Mouse (Mus musculus) v-Abl transformed pro-B cells (cell line): Measurements from ENCODE around the gene Atp5d.

Source experiments
- in situ Hi-C, 2 experiments: fragments of 400-800 bp; cut with MboI; formaldehyde crosslinking; loops; one replicate each; pipeline ENCODE4 v1.15.1; 2025; ENCODE audit not compliant: unreplicated experiment in 2 of 2

Atp5d gene

GRCm38 (mm10) chr10:80193976-80194375 is 55.5 kb downstream of the Atp5d start:
- in situ Hi-C loops: loop anchor here (25.0 kb wide), 1 partner anchor 318 kb away; no protein-coding TSS in a partner anchor

- in situ Hi-C loops: loop anchor here (25.0 kb wide), 1 partner anchor 318 kb away; no protein-coding TSS in a partner anchor
Measured at GRCm38 (mm10) chr10:80194441-80194840, 56.0 kb downstream of the Atp5d start.
